20 mouse cellular contexts compared by ENCODE assay signal in the genomic region with DNA sequence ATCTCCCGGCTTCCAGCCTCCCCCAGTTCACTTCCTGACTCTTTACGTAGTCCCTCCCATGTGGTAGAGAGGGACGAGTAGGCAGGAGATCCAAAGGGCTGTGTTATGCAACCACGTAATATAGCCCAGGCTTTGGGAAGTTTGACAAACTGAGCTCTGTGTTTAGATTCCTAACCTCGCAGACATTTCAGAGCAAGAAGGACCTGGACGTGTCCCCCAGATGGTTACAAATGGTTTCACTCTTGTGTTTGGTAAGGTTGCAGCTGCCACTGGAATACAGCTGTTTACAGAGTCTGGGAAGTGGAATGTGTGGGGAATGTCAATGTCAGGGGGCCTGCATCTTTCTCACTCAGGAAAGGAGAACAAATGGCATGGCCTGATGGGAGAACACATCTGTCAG.
DNase-seq lines count a peak whose midpoint lies in the region; ATAC-seq and TF ChIP-seq lines count a peak whose summit lies in the region.
"Had no signal": no experiment of that assay in that cellular context is flagged by ENCODE, and none has a peak within 500 bp of the region (broad histone marks: within the 10 kb centered on the region; RNA-seq: fewer than 3 reads in every experiment).

No protein-coding gene starts in this region.

- WGBS in limb, embryonic 12.5 days = 60% methylated on average over 6 of the region's 6 CpGs
- 67% methylated on average over 6 of the region's 6 CpGs for WGBS in limb, embryonic 10.5 days
- whole genome bisulfite sequencing in embryonic facial prominence, embryonic 15.5 days = 47% methylated on average over 6 of the region's 6 CpGs
- 26% methylated on average over 6 of the region's 6 CpGs for WGBS in lung, postnatal 0 days
- 22% methylated on average over 6 of the region's 6 CpGs for WGBS in stomach, embryonic 16.5 days

- H3K4me1 ChIP-seq in limb, embryonic 12.5 days (replicated peaks) = no peaks in the 10 kb centered on the region
- H3K4me1 ChIP-seq in limb, embryonic 10.5 days = no peaks in the 10 kb centered on the region
- no peaks in the 10 kb centered on the region for H3K4me1 ChIP-seq in embryonic facial prominence, embryonic 15.5 days
- no peaks in the 10 kb centered on the region for H3K4me1 ChIP-seq in lung, postnatal 0 days (ENCODE audit: insufficient read depth, low read depth, low read length)
- peaks cover 12% of the 10 kb centered on the region for H3K4me1 ChIP-seq in stomach, embryonic 16.5 days (ENCODE audit: control insufficient read depth, insufficient read depth, low read length)
- H3K4me1 ChIP-seq: limb, embryonic 15.5 days; midbrain, embryonic 13.5 days had no signal

- TF ChIP-seq EP300 in lung, postnatal 0 days (IDR thresholded peaks at IDR 0.05) = peak; percentile 63

- intact Hi-C loops in gastrocnemius, postnatal 14 days (cut with DNase I; ENCODE audit: low total_unique reads) = no loop called here
- intact Hi-C loops in heart, postnatal 36 days (cut with DNase I) = no loop called here

- H3K4me3 ChIP-seq in limb, embryonic 12.5 days (replicated peaks) = no peak overlapping the region
- no peak overlapping the region for H3K4me3 ChIP-seq in limb, embryonic 10.5 days
- no peak overlapping the region for H3K4me3 ChIP-seq in embryonic facial prominence, embryonic 15.5 days (replicated peaks)
- H3K4me3 ChIP-seq in lung, postnatal 0 days (ENCODE audit: low read depth, low read length) = no peak overlapping the region
- H3K4me3 ChIP-seq in stomach, embryonic 16.5 days (replicated peaks; ENCODE audit: low read length) = no peak overlapping the region
- H3K4me3 ChIP-seq: embryonic facial prominence, embryonic 13.5 days; limb, embryonic 15.5 days; midbrain, embryonic 13.5 days had no signal

- no peaks in the 10 kb centered on the region for H3K9me3 ChIP-seq in limb, embryonic 12.5 days
- no peaks in the 10 kb centered on the region for H3K9me3 ChIP-seq in limb, embryonic 10.5 days (replicated peaks)
- H3K9me3 ChIP-seq in embryonic facial prominence, embryonic 15.5 days (replicated peaks) = no peaks in the 10 kb centered on the region
- no peaks in the 10 kb centered on the region for H3K9me3 ChIP-seq in lung, postnatal 0 days (ENCODE audit: low read length)
- H3K9me3 ChIP-seq in stomach, embryonic 16.5 days (replicated peaks; ENCODE audit: control insufficient read depth, low read length) = no peaks in the 10 kb centered on the region
- H3K9me3 ChIP-seq: embryonic facial prominence, embryonic 13.5 days; limb, embryonic 15.5 days; midbrain, embryonic 13.5 days had no signal

- H3K4me2 ChIP-seq in limb, embryonic 12.5 days = no peak overlapping the region
- no peak overlapping the region for H3K4me2 ChIP-seq in embryonic facial prominence, embryonic 15.5 days (replicated peaks)
- H3K4me2 ChIP-seq in lung, postnatal 0 days (replicated peaks; ENCODE audit: low read depth, low read length) = no peak overlapping the region
- H3K4me2 ChIP-seq in stomach, embryonic 16.5 days (ENCODE audit: low read depth, low read length) = no peak overlapping the region
- H3K4me2 ChIP-seq: embryonic facial prominence, embryonic 13.5 days; limb, embryonic 15.5 days; midbrain, embryonic 13.5 days had no signal

- no peak overlapping the region; the same call in 1 of the 2 replicates for H3K27ac ChIP-seq in limb, embryonic 12.5 days
- H3K27ac ChIP-seq in limb, embryonic 10.5 days = no peak overlapping the region
- 0 out of 2 replicates have a peak overlapping the region, but pooled peaks have one; percentile 5 for H3K27ac ChIP-seq in embryonic facial prominence, embryonic 15.5 days (replicated peaks)
- H3K27ac ChIP-seq in lung, postnatal 0 days (ENCODE audit: low read length) = no peak overlapping the region
- peak overlapping the region; percentile 51 for H3K27ac ChIP-seq in stomach, embryonic 16.5 days (ENCODE audit: low read length)
- H3K27ac ChIP-seq: embryonic facial prominence, embryonic 13.5 days; limb, embryonic 15.5 days; macrophage; midbrain, embryonic 13.5 days had no signal

- H3K27me3 ChIP-seq in limb, embryonic 12.5 days = no peaks in the 10 kb centered on the region
- no peaks in the 10 kb centered on the region for H3K27me3 ChIP-seq in limb, embryonic 10.5 days (ENCODE audit: low read depth, poor library complexity, severe bottlenecking)
- no peaks in the 10 kb centered on the region for H3K27me3 ChIP-seq in embryonic facial prominence, embryonic 15.5 days
- H3K27me3 ChIP-seq in lung, postnatal 0 days (replicated peaks; ENCODE audit: insufficient read depth, low read length) = no peaks in the 10 kb centered on the region
- H3K27me3 ChIP-seq in stomach, embryonic 16.5 days (ENCODE audit: control insufficient read depth, insufficient read depth, low read length) = no peaks in the 10 kb centered on the region
- H3K27me3 ChIP-seq: CH12.LX; embryonic facial prominence, embryonic 13.5 days; limb, embryonic 15.5 days; midbrain, embryonic 13.5 days had no signal

- no peak for TF ChIP-seq CTCF in lung, postnatal 0 days (IDR thresholded peaks at IDR 0.05)

- no peak overlapping the region for H3K9ac ChIP-seq in limb, embryonic 12.5 days (replicated peaks)
- H3K9ac ChIP-seq in embryonic facial prominence, embryonic 15.5 days = no peak overlapping the region
- no peak overlapping the region for H3K9ac ChIP-seq in lung, postnatal 0 days (replicated peaks; ENCODE audit: low read depth)
- H3K9ac ChIP-seq in stomach, embryonic 16.5 days (ENCODE audit: low read length) = no peak overlapping the region
- H3K9ac ChIP-seq: embryonic facial prominence, embryonic 13.5 days; limb, embryonic 15.5 days; midbrain, embryonic 13.5 days had no signal

- ATAC-seq in limb, embryonic 12.5 days (ENCODE audit: insufficient number of reproducible peaks, insufficient read depth, low FRiP score, low TSS enrichment, low read depth) = 0 out of 2 replicates have a peak, but pooled peaks have one; percentile 26
- no peak for ATAC-seq in embryonic facial prominence, embryonic 15.5 days (ENCODE audit: insufficient number of reproducible peaks, low FRiP score, low TSS enrichment, low read depth)
- peak; percentile 86 for ATAC-seq in lung, postnatal 0 days
- peak; percentile 66 for ATAC-seq in stomach, embryonic 16.5 days (ENCODE audit: insufficient read depth, low FRiP score)
- ATAC-seq: forebrain, embryonic 16.5 days; midbrain, embryonic 13.5 days had no signal

- H3K36me3 ChIP-seq in limb, embryonic 12.5 days = no peaks in the 10 kb centered on the region
- no peaks in the 10 kb centered on the region for H3K36me3 ChIP-seq in limb, embryonic 10.5 days
- H3K36me3 ChIP-seq in embryonic facial prominence, embryonic 15.5 days = no peaks in the 10 kb centered on the region
- H3K36me3 ChIP-seq in lung, postnatal 0 days (ENCODE audit: insufficient read depth, low read length) = no peaks in the 10 kb centered on the region
- no peaks in the 10 kb centered on the region for H3K36me3 ChIP-seq in stomach, embryonic 16.5 days (ENCODE audit: control insufficient read depth, insufficient read depth, low read length)
- H3K36me3 ChIP-seq: embryonic facial prominence, embryonic 13.5 days; limb, embryonic 15.5 days; midbrain, embryonic 13.5 days had no signal

- no peak for DNase-seq in limb, embryonic 10.5 days (ENCODE audit: low spot score)
- peak; percentile 70 for DNase-seq in lung, postnatal 0 days (ENCODE audit: low spot score)
- no peak for DNase-seq in gastrocnemius, postnatal 14 days
- DNase-seq in cerebellum, postnatal 36 days = no peak
- DNase-seq in heart, postnatal 36 days = no peak
- DNase-seq: adrenal gland, adult 2 months; cerebellum, adult 9-10 months; kidney, postnatal 4 days; layer of hippocampus, adult 9-11 months; thymus, adult 18-20 months; thymus, postnatal 4 days had no signal

Comparison
In these comparisons a context has a peak if more than half of its experiments do, and no peak if none do; other contexts are left out.
1. H3K27ac ChIP-seq: peak in embryonic facial prominence, embryonic 15.5 days (single experiment) and stomach, embryonic 16.5 days (single experiment); none in limb, embryonic 12.5 days (single experiment), limb, embryonic 10.5 days (single experiment) and lung, postnatal 0 days (single experiment).